Mouse (Mus musculus): Measurements from ENCODE around the gene Fbxo21. TPM values are rescaled to one million over a fixed set of nuclear protein-coding genes. Genes with fewer than 3 reads are reported as not detected.
A peak's percentile ranks its signal among the peaks of the same experiment; 100 is the strongest.

The Fbxo21 gene
- 72.7 and 75.3 TPM in 2 replicates for polyA plus RNA-seq (2014; fragmentation: Nextera tagmentation; extraction: Ambion mirVana)

- Histone ChIP-seq H3K27ac (ENCODE audit: low read depth) (peak within 1 kb of the TSS; percentile 86), H3K9ac (ENCODE audit: low read length) (peak within 1 kb of the TSS; percentile 93), H3K36me3 (ENCODE audit: control insufficient read depth, insufficient read depth, low read length) (peaks cover 24% of the 10 kb centered on the region), H3K4me1 (replicated peaks; ENCODE audit: control insufficient read depth, insufficient read depth, low read length) (peaks cover 20% of the 10 kb centered on the region), H3K4me3 (ENCODE audit: low read depth, low read length) (peak within 1 kb of the TSS; percentile 93), H3K27me3 (replicated peaks; ENCODE audit: control insufficient read depth, insufficient read depth, low read length) (no peaks in the 10 kb centered on the region), H3K9me3 (ENCODE audit: control insufficient read depth, low read length) (no peaks in the 10 kb centered on the region), H3K4me2 (ENCODE audit: low read length) (peak within 1 kb of the TSS; percentile 81)
- WGBS: under 1% methylated on average over 75 of the region's 88 CpGs
- DNase-seq (ENCODE audit: low spot score) (peak; percentile 99), ATAC-seq (replicated peaks; ENCODE audit: low FRiP score, low TSS enrichment, low read depth) (peak; percentile 90)
These were observed at the start of gene Fbxo21 for GRCm38 (mm10) chr5:117976657-117977500. Gene Fbxo21 (plus strand): TSS chr5:117976730.

- Histone ChIP-seq H3K4me2 (ENCODE audit: low read length) (no peak overlapping the region), H3K36me3 (ENCODE audit: control insufficient read depth, insufficient read depth, low read length) (no peaks in the 10 kb centered on the region), H3K27me3 (replicated peaks; ENCODE audit: control insufficient read depth, insufficient read depth, low read length) (no peaks in the 10 kb centered on the region), H3K9me3 (ENCODE audit: control insufficient read depth, low read length) (no peaks in the 10 kb centered on the region), H3K4me3 (ENCODE audit: low read depth, low read length) (no peak overlapping the region), H3K27ac (ENCODE audit: low read depth) (no peak overlapping the region), H3K9ac (ENCODE audit: low read length) (no peak overlapping the region), H3K4me1 (replicated peaks; ENCODE audit: control insufficient read depth, insufficient read depth, low read length) (no peaks in the 10 kb centered on the region)
- no peak for DNase-seq (ENCODE audit: low spot score)
- 96% methylated on average over 2 of the region's 2 CpGs for WGBS
- no peak for ATAC-seq (replicated peaks; ENCODE audit: low FRiP score, low TSS enrichment, low read depth)
These were observed 48.0 kb upstream of the Fbxo21 start for GRCm38 (mm10) chr5:117928553-117928952.

GRCm38 (mm10) chr5:117932222-117932621, 44.3 kb upstream of the Fbxo21 start:
- Histone ChIP-seq H3K36me3 (ENCODE audit: control insufficient read depth, insufficient read depth, low read length) (no peaks in the 10 kb centered on the region), H3K9me3 (ENCODE audit: control insufficient read depth, low read length) (no peaks in the 10 kb centered on the region), H3K27me3 (replicated peaks; ENCODE audit: control insufficient read depth, insufficient read depth, low read length) (no peaks in the 10 kb centered on the region), H3K4me1 (replicated peaks; ENCODE audit: control insufficient read depth, insufficient read depth, low read length) (no peaks in the 10 kb centered on the region), H3K4me2 (ENCODE audit: low read length) (no peak overlapping the region), H3K9ac (ENCODE audit: low read length) (no peak overlapping the region), H3K4me3 (ENCODE audit: low read depth, low read length) (no peak overlapping the region), H3K27ac (ENCODE audit: low read depth) (no peak overlapping the region)
- 82% methylated on average over 2 of the region's 2 CpGs for WGBS
- DNase-seq (ENCODE audit: low spot score): no peak
- ATAC-seq (replicated peaks; ENCODE audit: low FRiP score, low TSS enrichment, low read depth): no peak

- no peaks in the 10 kb centered on the region for H3K4me1 ChIP-seq (replicated peaks; ENCODE audit: control insufficient read depth, insufficient read depth, low read length)
- no peaks in the 10 kb centered on the region for H3K36me3 ChIP-seq (ENCODE audit: control insufficient read depth, insufficient read depth, low read length)
- 2% methylated on average over 6 of the region's 9 CpGs for WGBS
- no peak overlapping the region for H3K27ac ChIP-seq (ENCODE audit: low read depth)
- no peaks in the 10 kb centered on the region for H3K9me3 ChIP-seq (ENCODE audit: control insufficient read depth, low read length)
- no peak overlapping the region for H3K4me2 ChIP-seq (ENCODE audit: low read length)
- no peaks in the 10 kb centered on the region for H3K27me3 ChIP-seq (replicated peaks; ENCODE audit: control insufficient read depth, insufficient read depth, low read length)
- DNase-seq (ENCODE audit: low spot score) (peak; percentile 96), ATAC-seq (replicated peaks; ENCODE audit: low FRiP score, low TSS enrichment, low read depth) (no peak)
- no peak overlapping the region for H3K4me3 ChIP-seq (ENCODE audit: low read depth, low read length)
- no peak overlapping the region for H3K9ac ChIP-seq (ENCODE audit: low read length)
These were observed 43.7 kb upstream of the Fbxo21 start for GRCm38 (mm10) chr5:117932862-117933261.

- Histone ChIP-seq H3K4me2 (ENCODE audit: low read length) (no peak overlapping the region), H3K27me3 (replicated peaks; ENCODE audit: control insufficient read depth, insufficient read depth, low read length) (no peaks in the 10 kb centered on the region), H3K4me1 (replicated peaks; ENCODE audit: control insufficient read depth, insufficient read depth, low read length) (0 out of 2 replicates have a peak, but pooled peaks cover 4% of the 10 kb centered on the region), H3K36me3 (ENCODE audit: control insufficient read depth, insufficient read depth, low read length) (no peaks in the 10 kb centered on the region), H3K9me3 (ENCODE audit: control insufficient read depth, low read length) (no peaks in the 10 kb centered on the region), H3K9ac (ENCODE audit: low read length) (no peak overlapping the region), H3K27ac (ENCODE audit: low read depth) (no peak overlapping the region), H3K4me3 (ENCODE audit: low read depth, low read length) (no peak overlapping the region)
- DNase-seq (ENCODE audit: low spot score) (no peak), ATAC-seq (replicated peaks; ENCODE audit: low FRiP score, low TSS enrichment, low read depth) (no peak)
- WGBS: 61% methylated on average over 16 of the region's 16 CpGs
These were observed 40.2 kb upstream of the Fbxo21 start for GRCm38 (mm10) chr5:117936346-117936745.

- Histone ChIP-seq H3K36me3 (ENCODE audit: control insufficient read depth, insufficient read depth, low read length) (no peaks in the 10 kb centered on the region), H3K4me1 (replicated peaks; ENCODE audit: control insufficient read depth, insufficient read depth, low read length) (0 out of 2 replicates have a peak, but pooled peaks cover 4% of the 10 kb centered on the region), H3K27ac (ENCODE audit: low read depth) (no peak overlapping the region), H3K4me2 (ENCODE audit: low read length) (no peak overlapping the region), H3K9me3 (ENCODE audit: control insufficient read depth, low read length) (no peaks in the 10 kb centered on the region), H3K27me3 (replicated peaks; ENCODE audit: control insufficient read depth, insufficient read depth, low read length) (no peaks in the 10 kb centered on the region), H3K4me3 (ENCODE audit: low read depth, low read length) (no peak overlapping the region), H3K9ac (ENCODE audit: low read length) (no peak overlapping the region)
- ATAC-seq (replicated peaks; ENCODE audit: low FRiP score, low TSS enrichment, low read depth): no peak
- WGBS: 89% methylated on average over 3 of the region's 3 CpGs
- no peak for DNase-seq (ENCODE audit: low spot score)
These were observed 39.3 kb upstream of the Fbxo21 start for GRCm38 (mm10) chr5:117937186-117937585.

- 0 out of 2 replicates have a peak overlapping the region, but pooled peaks have one; percentile 3 for H3K9ac ChIP-seq (ENCODE audit: low read length)
- 0 out of 2 replicates have a peak, but pooled peaks cover 4% of the 10 kb centered on the region for H3K4me1 ChIP-seq (replicated peaks; ENCODE audit: control insufficient read depth, insufficient read depth, low read length)
- no peaks in the 10 kb centered on the region for H3K36me3 ChIP-seq (ENCODE audit: control insufficient read depth, insufficient read depth, low read length)
- peak overlapping the region; percentile 48 for H3K4me2 ChIP-seq (ENCODE audit: low read length)
- DNase-seq (ENCODE audit: low spot score) (peak; percentile 95), ATAC-seq (replicated peaks; ENCODE audit: low FRiP score, low TSS enrichment, low read depth) (peak; percentile 68)
- H3K27ac ChIP-seq (ENCODE audit: low read depth): no peak overlapping the region
- 17% methylated on average over 14 of the region's 14 CpGs for WGBS
- H3K27me3 ChIP-seq (replicated peaks; ENCODE audit: control insufficient read depth, insufficient read depth, low read length): no peaks in the 10 kb centered on the region
- no peaks in the 10 kb centered on the region for H3K9me3 ChIP-seq (ENCODE audit: control insufficient read depth, low read length)
- peak overlapping the region; percentile 25 for H3K4me3 ChIP-seq (ENCODE audit: low read depth, low read length)
These were observed 38.3 kb upstream of the Fbxo21 start for GRCm38 (mm10) chr5:117938182-117938581.

GRCm38 (mm10) chr5:117939402-117939801, 37.1 kb upstream of the Fbxo21 start:
- Histone ChIP-seq H3K4me2 (ENCODE audit: low read length) (no peak overlapping the region), H3K36me3 (ENCODE audit: control insufficient read depth, insufficient read depth, low read length) (no peaks in the 10 kb centered on the region), H3K4me1 (replicated peaks; ENCODE audit: control insufficient read depth, insufficient read depth, low read length) (0 out of 2 replicates have a peak, but pooled peaks cover 4% of the 10 kb centered on the region), H3K9me3 (ENCODE audit: control insufficient read depth, low read length) (no peaks in the 10 kb centered on the region), H3K27ac (ENCODE audit: low read depth) (no peak overlapping the region), H3K27me3 (replicated peaks; ENCODE audit: control insufficient read depth, insufficient read depth, low read length) (no peaks in the 10 kb centered on the region), H3K9ac (ENCODE audit: low read length) (no peak overlapping the region), H3K4me3 (ENCODE audit: low read depth, low read length) (no peak overlapping the region)
- no peak for DNase-seq (ENCODE audit: low spot score)
- WGBS: 72% methylated on average over 8 of the region's 8 CpGs
- ATAC-seq (replicated peaks; ENCODE audit: low FRiP score, low TSS enrichment, low read depth): no peak

All from intestine, embryonic 14.5 days (tissue).